Mouse (Mus musculus): Measurements from ENCODE around the gene Pgc.

DNA sequence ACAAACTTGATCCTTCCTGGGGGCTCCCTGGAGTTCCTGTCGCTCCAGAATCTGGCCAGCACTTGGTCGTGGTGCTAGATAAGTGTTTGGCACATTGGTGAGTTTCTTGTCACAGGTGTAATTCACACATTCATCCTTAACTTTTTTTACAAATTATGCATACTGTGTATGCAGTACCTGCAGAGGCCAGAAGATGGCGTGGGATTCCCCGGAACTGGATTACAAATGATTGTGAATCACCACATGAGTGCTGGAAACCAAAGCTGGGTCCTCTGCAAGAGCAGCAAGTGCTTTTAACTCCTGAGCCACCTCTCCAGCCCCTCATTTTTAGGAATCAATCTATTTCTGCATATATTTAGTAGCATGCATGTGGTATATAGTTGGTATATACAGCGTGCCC, 25.2 kb downstream of the Pgc start:
- TF ChIP-seq POLR2A (IDR thresholded peaks at IDR 0.05; ENCODE audit: insufficient read length, low read depth) (no peak), MAX (IDR thresholded peaks at IDR 0.05; ENCODE audit: low read depth) (no peak), MYOG (IDR thresholded peaks at IDR 0.05; ENCODE audit: control insufficient read depth in 1 of 3, insufficient read depth in 1 of 3, insufficient read length in 2 of 3, low read depth in 2 of 3) (no peak)
